Mouse (Mus musculus): ENCODE measurements at regions not wholly inside any gene's neighbourhood (a gene's known extent, or its start where the extent isn't known, plus 50 kb on each side); places are given as distances from the start of the nearest gene placed in this dataset.

GRCm38 (mm10) chr8:40186715-40187583 lies 487.9 kb upstream of the Adam24 start:
- no peak for DNase-seq

- peak; percentile 15 to 58 for DNase-seq
These were observed 487.3 kb upstream of the Adam24 start for GRCm38 (mm10) chr8:40187584-40187934.

GRCm38 (mm10) chr8:40192266-40192665 lies 482.6 kb upstream of the Adam24 start:
- no peak for DNase-seq

GRCm38 (mm10) chr8:40193148-40193547 lies 481.7 kb upstream of the Adam24 start:
- no peak for DNase-seq

GRCm38 (mm10) chr8:40210871-40211270 lies 464.0 kb upstream of the Adam24 start:
- DNase-seq: no peak

- DNase-seq: no peak
These were observed 451.4 kb upstream of the Adam24 start for GRCm38 (mm10) chr8:40223521-40223920.

GRCm38 (mm10) chr8:40227262-40227661 lies 447.6 kb upstream of the Adam24 start:
- no peak for DNase-seq
